Mouse (Mus musculus) testis, adult 2 months (tissue): ENCODE data around the gene Tm4sf19.

Experiments
- CTCF ChIP-seq: fragments of 200-500 bp; IDR thresholded peaks from 2 replicates; pipeline ENCODE4 v1.5.1; 2012; ENCODE audit warnings: low read depth, mild to moderate bottlenecking, inconsistent platforms, low read length, moderate library complexity; ENCODE audit not compliant: control insufficient read depth, insufficient read depth, insufficient replicate concordance
- POLR2A ChIP-seq: fragments of 200-500 bp; IDR thresholded peaks from 2 replicates; pipeline ENCODE4 v1.6.1; 2012; ENCODE audit warnings: low read depth, mild to moderate bottlenecking, inconsistent platforms, low read length, moderate library complexity; ENCODE audit not compliant: control insufficient read depth

GRCm38 (mm10) chr16:32427506-32427905 is 27.2 kb downstream of the Tm4sf19 start:
- TF ChIP-seq CTCF (no peak), POLR2A (no peak)
